Mouse (Mus musculus) CH12.LX (cell line): ENCODE measurements around the gene Mon1a. TPM values are rescaled to one million over a fixed set of nuclear protein-coding genes. Genes with fewer than 3 reads are reported as not detected.

Source experiments
- DNase-seq: peaks from one replicate; pipeline ENCODE4 v3.0.0-alpha.2; 2013; ENCODE audit errors: extremely low read depth
- H3K27ac ChIP-seq: 2 replicates; pipeline ENCODE4 v1.5.1; 2012; ENCODE audit warnings: low read depth, mild to moderate bottlenecking, control low read depth, moderate library complexity; ENCODE audit not compliant: insufficient read depth
- H3K27me3 ChIP-seq: replicated peaks from 2 replicates; pipeline ENCODE3; 2012; ENCODE audit warnings: inconsistent platforms
- H3K36me3 ChIP-seq, 2 experiments: replicated peaks in 1 of 2; 2 replicates each; pipeline versions ENCODE3 to v1.6.1; 2012; ENCODE audit warnings: inconsistent platforms in 1 of 2, low read length in 1 of 2, mild to moderate bottlenecking in 1 of 2, mixed read lengths in 1 of 2, moderate library complexity in 1 of 2; ENCODE audit not compliant: control insufficient read depth in 1 of 2, insufficient read depth in 1 of 2
- H3K4me1 ChIP-seq, 2 experiments: 2 replicates each; pipeline ENCODE4 v1.6.1; 2012; ENCODE audit warnings: inconsistent platforms in 1 of 2, moderate library complexity in 1 of 2; ENCODE audit not compliant: insufficient read depth in 2 of 2, control insufficient read depth in 1 of 2
- H3K4me2 ChIP-seq: 2 replicates; pipeline ENCODE4 v1.6.1; 2012; ENCODE audit warnings: low read depth, mild to moderate bottlenecking, control low read depth; ENCODE audit not compliant: poor library complexity, insufficient read depth, severe bottlenecking
- H3K4me3 ChIP-seq, 3 experiments: fragments of 150-350 bp in 1 of 3; sonication (generic) in 1 of 3; replicated peaks in 1 of 3; 2 replicates each; pipeline versions ENCODE3 to v1.5.1; 2011 to 2012; ENCODE audit warnings: low read depth in 2 of 3, low read length in 2 of 3, mild to moderate bottlenecking in 2 of 3, moderate library complexity in 2 of 3, control low read depth in 1 of 3, improper control_type of control experiment in 1 of 3, inconsistent platforms in 1 of 3, mixed read lengths in 1 of 3; ENCODE audit not compliant: poor library complexity in 1 of 3
- H3K79me2 ChIP-seq: replicated peaks from 2 replicates; pipeline ENCODE4 v1.6.1; 2012; ENCODE audit warnings: mild to moderate bottlenecking, moderate library complexity; ENCODE audit not compliant: control insufficient read depth, poor library complexity, insufficient read depth, severe bottlenecking; ENCODE audit errors: extremely low read depth
- H3K9ac ChIP-seq: 2 replicates; pipeline ENCODE4 v1.6.1; 2012; ENCODE audit warnings: low read depth, mild to moderate bottlenecking, control low read depth, moderate library complexity; ENCODE audit not compliant: insufficient read depth
- H3K9me3 ChIP-seq: replicated peaks from 2 replicates; pipeline ENCODE3; 2012; ENCODE audit warnings: low read length, inconsistent platforms, mixed read lengths
- CHD1 ChIP-seq: IDR thresholded peaks from 2 replicates; pipeline ENCODE4 v1.6.1; 2012; ENCODE audit warnings: low read depth, low read length, improper control_type of control experiment, inconsistent platforms
- CTCF ChIP-seq, 2 experiments: IDR thresholded peaks in 1 of 2; conservative IDR thresholded peaks in 1 of 2; 2 replicates each; pipeline ENCODE4 v1.5.1; 2011 to 2012; ENCODE audit warnings: low read depth in 2 of 2, low read length in 2 of 2, improper control_type of control experiment in 1 of 2, inconsistent platforms in 1 of 2, mild to moderate bottlenecking in 1 of 2, moderate library complexity in 1 of 2
- E2F4 ChIP-seq: IDR thresholded peaks from 2 replicates; pipeline ENCODE4 v1.6.1; 2011; ENCODE audit warnings: low read depth, low read length, improper control_type of control experiment; ENCODE audit not compliant: insufficient replicate concordance
- ELF1 ChIP-seq: IDR thresholded peaks from 2 replicates; pipeline ENCODE4 v1.6.1; 2014; ENCODE audit warnings: low read depth, mild to moderate bottlenecking, inconsistent platforms, low read length, improper control_type of control experiment
- ETS1 ChIP-seq: conservative IDR thresholded peaks from 2 replicates; pipeline ENCODE4 v1.6.1; 2012; ENCODE audit warnings: low read depth, mild to moderate bottlenecking, inconsistent platforms, low read length, improper control_type of control experiment, moderate library complexity
- GABPA ChIP-seq: IDR thresholded peaks from 2 replicates; pipeline ENCODE4 v1.6.1; 2012; ENCODE audit warnings: low read depth, low read length, improper control_type of control experiment, inconsistent platforms; ENCODE audit not compliant: insufficient replicate concordance
- HCFC1 ChIP-seq: IDR thresholded peaks from 2 replicates; pipeline ENCODE4 v1.6.1; 2012; ENCODE audit warnings: low read depth, mild to moderate bottlenecking, inconsistent platforms, low read length, improper control_type of control experiment
- JUN ChIP-seq: IDR thresholded peaks from 2 replicates; pipeline ENCODE4 v1.6.1; 2011; ENCODE audit warnings: low read depth, mild to moderate bottlenecking, low read length, improper control_type of control experiment, moderate library complexity; ENCODE audit not compliant: insufficient read depth
- JUND ChIP-seq: conservative IDR thresholded peaks from 2 replicates; pipeline ENCODE4 v1.6.1; 2011; ENCODE audit warnings: low read depth, low read length, improper control_type of control experiment
- MAFK ChIP-seq: IDR thresholded peaks from 2 replicates; pipeline ENCODE4 v1.6.1; 2011; ENCODE audit warnings: low read length, improper control_type of control experiment; ENCODE audit not compliant: insufficient replicate concordance
- MAZ ChIP-seq: IDR thresholded peaks from 2 replicates; pipeline ENCODE4 v1.6.1; 2012; ENCODE audit warnings: low read depth, mild to moderate bottlenecking, inconsistent platforms, low read length, improper control_type of control experiment, moderate library complexity
- MEF2A ChIP-seq: IDR thresholded peaks from 2 replicates; pipeline ENCODE4 v1.6.1; 2014; ENCODE audit warnings: low read depth, mild to moderate bottlenecking, inconsistent platforms, low read length, improper control_type of control experiment, borderline replicate concordance
- MXI1 ChIP-seq: IDR thresholded peaks from 2 replicates; pipeline ENCODE4 v1.6.1; 2011; ENCODE audit warnings: mild to moderate bottlenecking, low read depth, low read length, improper control_type of control experiment
- MYC ChIP-seq: IDR thresholded peaks from 2 replicates; pipeline ENCODE4 v1.6.1; 2011; ENCODE audit warnings: low read depth, mild to moderate bottlenecking, improper control_type of control experiment, low read length
- NELFE ChIP-seq: IDR thresholded peaks from 2 replicates; pipeline ENCODE4 v1.6.1; 2011; ENCODE audit warnings: low read depth, low read length, improper control_type of control experiment
- NRF1 ChIP-seq: IDR thresholded peaks from 2 replicates; pipeline ENCODE4 v1.6.1; 2014; ENCODE audit warnings: low read depth, mild to moderate bottlenecking, inconsistent platforms, low read length, improper control_type of control experiment, moderate library complexity
- PAX5 ChIP-seq: IDR thresholded peaks from 2 replicates; pipeline ENCODE4 v1.6.1; 2012; ENCODE audit warnings: low read length, inconsistent platforms, mixed read lengths
- POLR2A ChIP-seq: IDR thresholded peaks from 2 replicates; pipeline ENCODE4 v1.6.1; 2011; ENCODE audit warnings: low read depth, mild to moderate bottlenecking, improper control_type of control experiment, low read length
- POLR2AphosphoS2 ChIP-seq: IDR thresholded peaks from 2 replicates; pipeline ENCODE4 v1.6.1; 2011; ENCODE audit warnings: low read depth, low read length, improper control_type of control experiment
- RAD21 ChIP-seq: IDR thresholded peaks from 2 replicates; pipeline ENCODE4 v1.6.1; 2011; ENCODE audit warnings: low read depth, mild to moderate bottlenecking, low read length, improper control_type of control experiment, moderate library complexity
- RCOR1 ChIP-seq: conservative IDR thresholded peaks from 2 replicates; pipeline ENCODE4 v1.6.1; 2012; ENCODE audit warnings: low read depth, mild to moderate bottlenecking, inconsistent platforms, low read length, improper control_type of control experiment
- SIN3A ChIP-seq: IDR thresholded peaks from 2 replicates; pipeline ENCODE4 v1.6.1; 2012; ENCODE audit warnings: low read length, improper control_type of control experiment, inconsistent platforms
- SMC3 ChIP-seq: IDR thresholded peaks from 2 replicates; pipeline ENCODE4 v1.6.1; 2011; ENCODE audit warnings: low read depth, low read length, improper control_type of control experiment
- TCF12 ChIP-seq: IDR thresholded peaks from 2 replicates; pipeline ENCODE4 v1.6.1; 2014; ENCODE audit warnings: low read depth, mild to moderate bottlenecking, inconsistent platforms, low read length, improper control_type of control experiment
- UBTF ChIP-seq: IDR thresholded peaks from 2 replicates; pipeline ENCODE4 v1.6.1; 2012; ENCODE audit warnings: low read depth, mild to moderate bottlenecking, inconsistent platforms, low read length, improper control_type of control experiment, moderate library complexity
- USF1 ChIP-seq: IDR thresholded peaks from 2 replicates; pipeline ENCODE4 v1.6.1; 2014; ENCODE audit warnings: low read depth, mild to moderate bottlenecking, inconsistent platforms, low read length, improper control_type of control experiment
- USF2 ChIP-seq: conservative IDR thresholded peaks from 2 replicates; pipeline ENCODE4 v1.6.1; 2011; ENCODE audit warnings: low read depth, low read length, improper control_type of control experiment
- ZC3H11A ChIP-seq: IDR thresholded peaks from 2 replicates; pipeline ENCODE4 v1.6.1; 2012; ENCODE audit warnings: low read depth, mild to moderate bottlenecking, inconsistent platforms, low read length, improper control_type of control experiment
- ZKSCAN1 ChIP-seq: IDR thresholded peaks from 2 replicates; pipeline ENCODE4 v1.6.1; 2012; ENCODE audit warnings: low read depth, inconsistent platforms, low read length, improper control_type of control experiment, borderline replicate concordance
- ZMIZ1 ChIP-seq: IDR thresholded peaks from 2 replicates; pipeline ENCODE4 v1.6.1; 2012; ENCODE audit warnings: low read depth, mild to moderate bottlenecking, inconsistent platforms, low read length, improper control_type of control experiment
- ZNF384 ChIP-seq: IDR thresholded peaks from 2 replicates; pipeline ENCODE4 v1.6.1; 2012; ENCODE audit warnings: low read depth, low read length, improper control_type of control experiment, inconsistent platforms
- dilution Hi-C: fragments of 300-500 bp; cut with MboI; formaldehyde crosslinking; loops from 2 replicates; pipeline ENCODE4 v1.14.3; 2020; ENCODE audit warnings: low sequenced_read_pairs; ENCODE audit not compliant: extremely low pct_unique_long_range_greater_than_20kb, extremely low pct_ligation_motif_present
- in situ Hi-C: fragments of 300-500 bp; cut with MboI; formaldehyde crosslinking; loops from 3 replicates; pipeline ENCODE4 v1.14.3; 2019; ENCODE audit warnings: low sequenced_read_pairs, low pct_ligation_motif_present, low pct_unique_long_range_greater_than_20kb, mixed read lengths
- polyA plus RNA-seq: library from polyadenylated mRNA; unstranded; fragments of >175 nt; gene quantifications from 2 replicates; pipeline ENCODE4 v1.2.1, GENCODE M21; 2012; ENCODE audit warnings: low read depth; ENCODE audit not compliant: insufficient read length
- total RNA-seq, 2 experiments: library from RNA; depleted of rRNA; stranded (reverse); fragments of 300-350 nt in 1 of 2; fragments of >200 nt in 1 of 2; gene quantifications; 2 replicates each; pipeline ENCODE4 v1.2.3; 2012 to 2014

Mon1a gene
- total and polyA plus RNA-seq, 3 experiments = 13.6 to 19.5 (median 15.3) TPM

DNA sequence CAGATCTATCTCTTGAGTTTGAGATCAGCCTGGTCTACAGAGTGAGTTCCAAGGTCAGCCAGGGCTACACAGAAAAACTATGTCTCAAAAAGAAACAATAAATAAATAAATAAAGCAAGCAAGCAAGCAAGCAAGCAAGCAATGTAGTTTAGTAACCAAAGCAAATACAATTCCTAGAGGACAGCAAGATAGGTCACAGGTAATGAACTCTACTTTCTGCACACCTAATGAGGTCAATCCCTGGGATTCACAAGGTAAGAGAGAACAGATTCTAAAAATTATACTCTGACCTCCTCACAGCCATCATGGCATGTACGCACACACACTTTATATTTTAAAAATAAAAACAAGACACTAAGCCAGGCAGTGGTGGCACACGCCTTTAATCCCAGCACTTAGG is 21.9 kb upstream of the Mon1a start:
- H3K36me3 ChIP-seq = peaks cover 4 to 50% of the 10 kb centered on the region in 2 experiments
- in situ Hi-C loops (no loop called here), dilution Hi-C loops (no loop called here)
- peaks cover 11% of the 10 kb centered on the region for H3K9me3 ChIP-seq
- H3K9ac ChIP-seq = no peak overlapping the region
- H3K27ac ChIP-seq = no peak overlapping the region
- TF ChIP-seq NRF1 = no peak
- TF ChIP-seq RAD21 = no peak
- no peak for TF ChIP-seq HCFC1
- TF ChIP-seq ZC3H11A = no peak
- TF ChIP-seq USF1 = no peak
- no peak for TF ChIP-seq ZMIZ1
- no peak for TF ChIP-seq ZKSCAN1
- no peak for TF ChIP-seq SIN3A
- no peak for TF ChIP-seq USF2
- no peak for TF ChIP-seq NELFE
- TF ChIP-seq ZNF384 = no peak
- H3K4me1 ChIP-seq = peaks cover 0 to 5% of the 10 kb centered on the region in 2 experiments; a peak in 2 of 4 replicates
- no peak overlapping the region for H3K4me3 ChIP-seq
- no peak for DNase-seq
- no peak overlapping the region for H3K4me2 ChIP-seq
- H3K79me2 ChIP-seq = peaks cover 66% of the 10 kb centered on the region
- no peaks in the 10 kb centered on the region for H3K27me3 ChIP-seq

DNA sequence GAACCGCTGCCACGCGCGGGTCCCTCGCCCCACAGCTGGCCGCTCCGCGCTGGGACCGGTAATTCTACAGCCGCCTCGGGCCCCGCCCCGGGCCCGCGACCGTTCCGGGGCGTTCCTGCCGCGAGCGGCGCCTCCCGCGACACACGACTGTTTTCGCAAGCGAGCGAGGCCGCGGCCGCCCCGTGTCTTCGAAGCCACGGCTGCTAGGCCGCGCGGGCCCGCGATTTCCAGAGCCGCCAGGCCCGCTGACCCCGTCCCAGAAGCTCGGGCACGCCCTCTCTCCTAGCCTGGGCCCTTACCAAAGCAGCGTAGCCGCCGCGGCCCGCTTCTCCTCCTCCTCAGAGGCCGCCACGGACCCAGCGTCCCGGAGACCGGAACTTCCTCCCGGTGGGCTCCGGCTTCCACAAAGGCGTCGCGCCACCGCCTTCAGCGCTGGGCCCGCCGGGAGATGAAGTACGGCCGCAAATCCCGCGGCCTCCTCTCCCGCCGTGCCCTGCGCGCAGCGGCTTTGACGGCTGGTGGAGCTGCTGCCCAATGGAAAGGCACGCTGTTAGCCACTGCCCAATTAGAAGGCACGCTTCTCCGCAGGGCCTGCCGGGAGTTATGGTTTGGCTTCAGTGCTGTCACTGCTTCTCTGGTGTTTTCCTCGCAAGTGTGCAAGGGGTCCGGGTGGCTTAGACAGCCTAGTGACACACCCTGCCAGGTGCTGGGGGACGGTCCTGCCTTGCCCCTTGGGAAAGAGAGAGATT is 15.4 kb upstream of the Mon1a start:
- Histone ChIP-seq H3K27me3 (peaks cover 2% of the 10 kb centered on the region), H3K79me2 (peaks cover 40% of the 10 kb centered on the region), H3K9me3 (no peaks in the 10 kb centered on the region), H3K4me3 (peak overlapping the region; percentile 85 to 91 (median 87)), H3K27ac (peak overlapping the region; percentile 69), H3K9ac (peak overlapping the region; percentile 97), H3K36me3 (peaks cover 4 to 21% of the 10 kb centered on the region in 2 experiments), H3K4me2 (peak overlapping the region; percentile 98; the same call in 1 of the 2 replicates), H3K4me1 (peaks cover 5 to 20% of the 10 kb centered on the region in 2 experiments)
- DNase-seq = peak; percentile 91
- in situ Hi-C loops = no loop called here
- dilution Hi-C loops = no loop called here
- TF ChIP-seq JUN (no peak), ETS1 (no peak), POLR2AphosphoS2 (peak; percentile 84; the same call in 1 of the 2 replicates), USF2 (no peak), CHD1 (no peak), USF1 (no peak), MXI1 (peak; percentile 79), UBTF (peak; percentile 75; the same call in 1 of the 2 replicates), ZKSCAN1 (no peak), GABPA (no peak; the same call in 1 of the 2 replicates), CTCF (conservative IDR thresholded peaks at IDR 0.05 in 1 of 2, IDR thresholded peaks at IDR 0.05 in 1 of 2; ENCODE audit: low read depth in 2 of 2, low read length in 2 of 2) (no peak), SIN3A (peak; percentile 92), MYC (no peak), MAFK (no peak), E2F4 (peak; percentile 77; the same call in 1 of the 2 replicates), MAZ (no peak), PAX5 (no peak), POLR2A (peak; percentile 95), MEF2A (peak; percentile 46), RCOR1 (no peak), ELF1 (peak; percentile 87), NELFE (peak; percentile 90), TCF12 (peak; percentile 78), HCFC1 (peak; percentile 95), SMC3 (no peak), JUND (no peak)
